Mouse (Mus musculus): ENCODE measurements around the gene F930015N05Rik. TPM values are rescaled to one million over a fixed set of nuclear protein-coding genes. Genes with fewer than 3 reads are reported as not detected.

Gene F930015N05Rik
- polyA plus RNA-seq, 2 experiments, result 0.03 TPM; not detected in 1

DNA sequence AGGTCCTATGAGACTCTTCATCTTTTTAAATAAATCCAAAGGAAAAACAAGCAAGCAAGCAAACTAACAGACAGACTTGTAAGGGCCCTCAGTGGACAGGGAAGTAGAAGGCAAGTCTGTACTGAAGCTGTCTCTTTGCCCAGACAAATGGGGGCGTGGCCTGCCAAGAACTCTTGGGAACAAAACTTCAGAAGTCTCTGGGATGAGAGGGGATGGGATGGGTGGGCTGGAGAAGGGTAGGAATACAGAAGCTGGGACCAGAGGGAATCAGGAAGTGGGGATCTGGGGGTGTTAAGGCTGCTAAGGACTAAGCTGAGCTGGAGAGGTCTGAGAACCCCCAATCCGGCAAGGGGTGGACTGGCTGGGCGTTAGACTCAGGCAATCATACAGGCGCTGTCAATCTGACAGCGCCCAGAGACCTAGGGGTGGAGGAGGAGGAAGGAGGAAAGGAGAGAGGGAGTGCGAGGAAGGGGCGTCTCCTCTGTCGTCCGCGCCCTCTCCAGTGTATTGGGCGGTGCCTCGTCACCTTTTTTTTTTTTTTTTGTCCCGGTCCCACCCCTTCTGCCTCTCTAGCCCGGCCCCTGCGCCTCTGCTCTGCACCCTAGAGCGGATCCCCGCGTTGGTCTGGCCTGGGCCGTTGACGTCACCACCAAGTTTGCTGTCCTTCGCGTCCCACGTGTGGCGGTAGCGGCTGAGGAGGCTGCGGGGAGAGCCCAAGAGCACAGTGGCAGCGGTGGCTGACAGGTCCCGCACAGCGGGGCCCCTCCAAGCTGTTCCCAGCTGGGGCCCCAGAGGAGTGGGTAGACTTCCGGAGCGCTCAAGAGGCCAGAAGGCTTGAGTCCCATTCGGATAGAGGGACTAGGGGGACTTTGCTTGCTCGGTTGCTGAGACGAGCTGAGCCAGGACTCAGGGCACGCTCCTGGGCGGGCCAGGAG is 1.6 kb downstream of the F930015N05Rik start, which contains the start of gene Hs3st3a1:
TSS of gene Hs3st3a1 (plus strand) at position 722 of the 935 bp plus-strand sequence.
- WGBS (ENCODE audit: insufficient replicate concordance), result 1% methylated on average over 34 of the region's 36 CpGs
- no peak within 1 kb of the TSS for H3K9ac ChIP-seq (replicated peaks)

DNA sequence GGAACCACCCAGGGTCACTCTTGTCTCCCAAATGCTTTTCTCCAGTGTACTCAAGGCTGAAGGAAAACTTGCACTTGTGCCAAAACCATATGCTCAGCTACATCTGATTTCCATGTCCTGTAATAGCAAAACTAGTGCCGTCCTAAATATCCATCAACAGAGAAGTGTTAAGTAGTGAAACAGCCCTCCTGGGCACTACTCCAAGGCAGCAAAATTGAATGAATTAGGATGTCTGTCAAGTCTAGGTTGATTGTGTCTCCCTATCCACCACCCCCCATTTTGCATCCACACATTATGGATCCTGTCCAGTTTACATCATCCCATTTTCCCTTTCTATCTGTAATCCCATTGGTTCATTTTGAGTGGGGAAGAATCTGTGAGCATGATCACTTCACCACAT is 17.5 kb downstream of the F930015N05Rik start:
- no peak overlapping the region for H3K4me2 ChIP-seq (ENCODE audit: low read depth)
- ATAC-seq (ENCODE audit: insufficient read depth) (no peak), DNase-seq (ENCODE audit: low read depth in 3 of 3, low spot score in 3 of 3) (no peak)
- no peaks in the 10 kb centered on the region for H3K27me3 ChIP-seq (ENCODE audit: control insufficient read depth, insufficient read depth, low read length)
- no peak overlapping the region for H3K9ac ChIP-seq (replicated peaks)
- no peaks in the 10 kb centered on the region for H3K4me1 ChIP-seq (replicated peaks; ENCODE audit: control insufficient read depth in 2 of 2, insufficient read depth in 2 of 2, low read length in 1 of 2)
- 67% methylated on average over 1 of the region's 1 CpGs for WGBS (ENCODE audit: insufficient replicate concordance)
- no peak overlapping the region for H3K27ac ChIP-seq
- H3K4me3 ChIP-seq (ENCODE audit: insufficient read depth in 1 of 2, low read depth in 2 of 2, low read length in 2 of 2), result no peak overlapping the region
- TF ChIP-seq CTCF (IDR thresholded peaks at IDR 0.05; ENCODE audit: low read depth), result no peak
- no peak for TF ChIP-seq EP300 (IDR thresholded peaks at IDR 0.05; ENCODE audit: low read depth)
- no peaks in the 10 kb centered on the region for H3K36me3 ChIP-seq (replicated peaks; ENCODE audit: control insufficient read depth, insufficient read depth, low read depth)
- no peaks in the 10 kb centered on the region for H3K9me3 ChIP-seq (ENCODE audit: control insufficient read depth, low read length)

More for the DNA sequence above, 1.6 kb downstream of the F930015N05Rik start, which contains the start of gene Hs3st3a1:
- DNase-seq (ENCODE audit: low read depth in 3 of 3, low spot score in 3 of 3), result peak in 2 of 3 experiments; percentile 3 to 20
- ATAC-seq (ENCODE audit: insufficient read depth), result peak; percentile 55
- Histone ChIP-seq H3K27me3 (ENCODE audit: control insufficient read depth, insufficient read depth, low read length) (peaks cover 30% of the 10 kb centered on the region), H3K4me3 (ENCODE audit: insufficient read depth in 1 of 2, low read depth in 2 of 2, low read length in 2 of 2) (peak within 1 kb of the TSS; percentile 28 to 44), H3K36me3 (replicated peaks; ENCODE audit: control insufficient read depth, insufficient read depth, low read depth) (no peaks in the 10 kb centered on the region), H3K4me1 (replicated peaks; ENCODE audit: control insufficient read depth in 2 of 2, insufficient read depth in 2 of 2, low read length in 1 of 2) (no peaks in the 10 kb centered on the region), H3K9me3 (ENCODE audit: control insufficient read depth, low read length) (no peaks in the 10 kb centered on the region), H3K27ac (no peak within 1 kb of the TSS), H3K4me2 (ENCODE audit: low read depth) (peak within 1 kb of the TSS; percentile 67)
- TF ChIP-seq CTCF (IDR thresholded peaks at IDR 0.05; ENCODE audit: low read depth) (no peak), EP300 (IDR thresholded peaks at IDR 0.05; ENCODE audit: low read depth) (no peak)

DNA sequence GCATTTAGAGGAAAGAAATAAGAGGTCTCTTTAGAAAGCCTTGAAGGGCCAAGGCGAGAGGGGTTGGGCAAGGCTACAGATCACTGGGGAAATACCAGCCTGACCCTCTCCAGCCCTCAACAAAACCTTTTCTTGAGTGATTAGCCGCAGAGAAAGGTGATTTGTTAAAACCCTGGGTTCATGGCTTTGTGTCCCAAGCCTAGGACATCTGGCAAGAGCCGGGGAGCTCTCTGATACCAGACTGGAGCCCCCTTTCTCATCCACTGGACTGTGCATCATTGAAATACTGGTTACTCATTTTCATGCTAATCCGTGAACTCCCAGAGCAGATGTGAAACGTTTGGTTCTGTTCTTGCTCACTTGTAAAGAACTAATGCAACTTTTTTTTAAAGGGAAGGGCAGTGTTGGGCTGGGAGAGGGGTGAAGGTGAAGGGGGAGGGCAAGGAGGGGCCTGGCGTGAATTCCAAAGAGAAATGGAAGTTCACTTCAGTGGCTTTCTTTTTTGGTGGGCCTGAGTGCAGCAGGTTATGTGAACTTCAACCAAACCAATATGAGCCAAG is 35.8 kb downstream of the F930015N05Rik start:
- ATAC-seq (ENCODE audit: insufficient read depth) (no peak), DNase-seq (ENCODE audit: low read depth in 3 of 3, low spot score in 3 of 3) (no peak)
- no peak overlapping the region for H3K27ac ChIP-seq
- H3K9me3 ChIP-seq (ENCODE audit: control insufficient read depth, low read length), result no peaks in the 10 kb centered on the region
- TF ChIP-seq CTCF (IDR thresholded peaks at IDR 0.05; ENCODE audit: low read depth), result no peak
- no peak for TF ChIP-seq EP300 (IDR thresholded peaks at IDR 0.05; ENCODE audit: low read depth)
- 51% methylated on average over 6 of the region's 6 CpGs for WGBS (ENCODE audit: insufficient replicate concordance)
- H3K27me3 ChIP-seq (ENCODE audit: control insufficient read depth, insufficient read depth, low read length), result no peaks in the 10 kb centered on the region
- no peaks in the 10 kb centered on the region for H3K4me1 ChIP-seq (replicated peaks; ENCODE audit: control insufficient read depth in 2 of 2, insufficient read depth in 2 of 2, low read length in 1 of 2)
- H3K36me3 ChIP-seq (replicated peaks; ENCODE audit: control insufficient read depth, insufficient read depth, low read depth), result no peaks in the 10 kb centered on the region
- H3K4me3 ChIP-seq (ENCODE audit: insufficient read depth in 1 of 2, low read depth in 2 of 2, low read length in 2 of 2), result no peak overlapping the region
- H3K4me2 ChIP-seq (ENCODE audit: low read depth), result no peak overlapping the region
- H3K9ac ChIP-seq (replicated peaks), result no peak overlapping the region

DNA sequence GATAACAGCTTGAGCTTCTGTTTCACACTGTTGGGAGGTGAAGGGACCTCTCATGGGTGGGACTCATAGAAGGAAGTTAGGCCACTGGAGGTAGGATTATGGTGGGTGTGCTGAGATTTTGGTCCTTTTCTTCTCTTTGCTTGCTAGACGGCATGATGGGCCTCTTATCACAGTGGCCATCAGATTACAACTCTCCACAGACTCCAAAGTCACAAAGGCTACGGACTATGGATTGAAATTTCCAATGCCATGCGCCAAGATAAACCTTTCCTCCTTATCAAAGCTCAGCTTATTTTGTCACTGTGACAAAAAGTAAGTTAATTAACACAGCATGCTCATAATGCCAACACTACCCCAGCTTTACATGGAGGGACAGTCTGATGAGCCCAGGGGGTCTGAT is 38.8 kb downstream of the F930015N05Rik start:
- H3K27me3 ChIP-seq (ENCODE audit: control insufficient read depth, insufficient read depth, low read length), result no peaks in the 10 kb centered on the region
- no peak overlapping the region for H3K9ac ChIP-seq (replicated peaks)
- 57% methylated on average over 3 of the region's 3 CpGs for WGBS (ENCODE audit: insufficient replicate concordance)
- H3K27ac ChIP-seq, result no peak overlapping the region
- no peaks in the 10 kb centered on the region for H3K36me3 ChIP-seq (replicated peaks; ENCODE audit: control insufficient read depth, insufficient read depth, low read depth)
- no peaks in the 10 kb centered on the region for H3K4me1 ChIP-seq (replicated peaks; ENCODE audit: control insufficient read depth in 2 of 2, insufficient read depth in 2 of 2, low read length in 1 of 2)
- H3K4me3 ChIP-seq (ENCODE audit: insufficient read depth in 1 of 2, low read depth in 2 of 2, low read length in 2 of 2), result no peak overlapping the region
- TF ChIP-seq EP300 (IDR thresholded peaks at IDR 0.05; ENCODE audit: low read depth), result no peak
- no peak for TF ChIP-seq CTCF (IDR thresholded peaks at IDR 0.05; ENCODE audit: low read depth)
- no peak for DNase-seq (ENCODE audit: low read depth in 3 of 3, low spot score in 3 of 3)
- no peak overlapping the region for H3K4me2 ChIP-seq (ENCODE audit: low read depth)
- ATAC-seq (ENCODE audit: insufficient read depth), result no peak
- H3K9me3 ChIP-seq (ENCODE audit: control insufficient read depth, low read length), result no peaks in the 10 kb centered on the region

DNA sequence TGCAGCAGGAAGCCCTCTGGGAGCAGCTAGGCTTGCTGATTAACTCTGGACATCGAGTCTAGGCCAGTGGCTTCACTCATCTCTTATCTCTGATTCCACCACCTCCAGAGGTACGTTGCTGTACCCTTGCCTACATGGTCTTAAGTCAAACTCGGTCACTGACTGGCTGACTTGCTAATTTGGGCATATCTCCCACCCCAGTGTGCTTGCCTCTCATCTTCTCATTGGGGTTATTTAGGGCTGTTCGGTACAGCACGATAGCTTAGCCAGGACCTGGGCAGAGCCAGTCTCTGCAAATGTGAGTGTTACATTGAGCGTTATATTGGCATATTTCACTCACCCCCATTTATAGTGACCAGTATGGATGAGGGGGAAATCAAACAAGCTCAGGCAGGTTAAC is 39.5 kb downstream of the F930015N05Rik start:
- no peak overlapping the region for H3K9ac ChIP-seq (replicated peaks)
- WGBS (ENCODE audit: insufficient replicate concordance), result 43% methylated on average over 6 of the region's 6 CpGs
- no peaks in the 10 kb centered on the region for H3K36me3 ChIP-seq (replicated peaks; ENCODE audit: control insufficient read depth, insufficient read depth, low read depth)
- TF ChIP-seq CTCF (IDR thresholded peaks at IDR 0.05; ENCODE audit: low read depth) (no peak), EP300 (IDR thresholded peaks at IDR 0.05; ENCODE audit: low read depth) (no peak)
- no peak overlapping the region for H3K4me2 ChIP-seq (ENCODE audit: low read depth)
- no peaks in the 10 kb centered on the region for H3K9me3 ChIP-seq (ENCODE audit: control insufficient read depth, low read length)
- H3K27me3 ChIP-seq (ENCODE audit: control insufficient read depth, insufficient read depth, low read length), result no peaks in the 10 kb centered on the region
- no peak overlapping the region for H3K27ac ChIP-seq
- H3K4me3 ChIP-seq (ENCODE audit: insufficient read depth in 1 of 2, low read depth in 2 of 2, low read length in 2 of 2), result no peak overlapping the region
- DNase-seq (ENCODE audit: low read depth in 3 of 3, low spot score in 3 of 3), result no peak
- no peaks in the 10 kb centered on the region for H3K4me1 ChIP-seq (replicated peaks; ENCODE audit: control insufficient read depth in 2 of 2, insufficient read depth in 2 of 2, low read length in 1 of 2)
- no peak for ATAC-seq (ENCODE audit: insufficient read depth)

Data from liver, embryonic 14.5 days (tissue).